Mouse (Mus musculus) ES-E14 (cell line): Measurements from ENCODE around the gene Sfxn2. TPM values are rescaled to one million over a fixed set of nuclear protein-coding genes. Genes with fewer than 3 reads are reported as not detected.
A peak's percentile ranks its signal among the peaks of the same experiment; 100 is the strongest.
"Not testable (repeated sequence)": the region's sequence is repeated elsewhere in the genome, so short reads cannot be mapped to it uniquely, and the experiment has no call there.

Experiments used
- DNase-seq: peaks from one replicate; pipeline ENCODE4 v3.0.0-alpha.2; 2013; ENCODE audit warnings: low read depth, low spot score
- H3K27ac ChIP-seq: 2 replicates; pipeline ENCODE4 v1.5.1; 2012; ENCODE audit warnings: low read depth, mild to moderate bottlenecking, low read length, moderate library complexity, mixed read lengths; ENCODE audit not compliant: poor library complexity, insufficient read depth, severe bottlenecking
- H3K36me3 ChIP-seq: 2 replicates; pipeline ENCODE4 v1.6.1; 2012; ENCODE audit warnings: mild to moderate bottlenecking, low read length, moderate library complexity, mixed read lengths; ENCODE audit not compliant: control insufficient read depth, poor library complexity, insufficient read depth, severe bottlenecking
- H3K4me1 ChIP-seq, 2 experiments: fragments of 150-350 bp in 1 of 2; sonication (generic) in 1 of 2; 2 replicates each; pipeline ENCODE4 v1.6.1; 2012; ENCODE audit warnings: low read length in 2 of 2, mild to moderate bottlenecking in 1 of 2, mixed read lengths in 1 of 2; ENCODE audit not compliant: control insufficient read depth in 2 of 2, insufficient read depth in 2 of 2, poor library complexity in 1 of 2
- H3K4me3 ChIP-seq, 2 experiments: fragments of 150-350 bp in 1 of 2; sonication (generic) in 1 of 2; 2 replicates each; pipeline ENCODE4 v1.5.1; 2012; ENCODE audit warnings: low read length in 2 of 2, low read depth in 1 of 2, mild to moderate bottlenecking in 1 of 2, mixed read lengths in 1 of 2; ENCODE audit not compliant: insufficient read depth in 1 of 2, poor library complexity in 1 of 2, severe bottlenecking in 1 of 2
- H3K9ac ChIP-seq: 2 replicates; pipeline ENCODE4 v1.6.1; 2012; ENCODE audit warnings: low read depth, mild to moderate bottlenecking, low read length, mixed read lengths; ENCODE audit not compliant: poor library complexity, insufficient read depth, severe bottlenecking
- H3K9me3 ChIP-seq: fragments of 150-350 bp; sonication (generic); 2 replicates; pipeline ENCODE4 v1.6.1; 2012; ENCODE audit warnings: low read depth, mild to moderate bottlenecking, low read length; ENCODE audit not compliant: control insufficient read depth, insufficient read depth
- CHD2 ChIP-seq: IDR thresholded peaks from 2 replicates; pipeline ENCODE4 v1.6.1; 2014; ENCODE audit warnings: mild to moderate bottlenecking, low read depth, low read length, inconsistent platforms
- HCFC1 ChIP-seq: IDR thresholded peaks from 2 replicates; pipeline ENCODE4 v1.6.1; 2012; ENCODE audit warnings: low read length, inconsistent platforms, borderline replicate concordance; ENCODE audit not compliant: insufficient read depth
- MAFK ChIP-seq: IDR thresholded peaks from 2 replicates; pipeline ENCODE4 v1.6.1; 2014; ENCODE audit warnings: mild to moderate bottlenecking, low read depth, low read length, inconsistent platforms; ENCODE audit not compliant: insufficient read depth
- ZC3H11A ChIP-seq: IDR thresholded peaks from 2 replicates; pipeline ENCODE4 v1.6.1; 2012; ENCODE audit warnings: low read depth, mild to moderate bottlenecking, inconsistent platforms, low read length, borderline replicate concordance
- ZNF384 ChIP-seq: IDR thresholded peaks from 2 replicates; pipeline ENCODE4 v1.6.1; 2012; ENCODE audit warnings: low read depth, low read length, inconsistent platforms
- in situ Hi-C, 2 experiments: fragments of 600-800 bp; cut with MboI; formaldehyde crosslinking; loops; one replicate each; pipeline ENCODE4 v1.15.1; 2025; ENCODE audit warnings: low sequenced_read_pairs in 2 of 2, inconsistent platforms in 1 of 2; ENCODE audit not compliant: unreplicated experiment in 2 of 2
- total RNA-seq: library from RNA; depleted of rRNA; stranded (reverse); fragments of 300-350 nt; gene quantifications from 2 replicates; pipeline ENCODE4 v1.2.3, GENCODE M21; 2012

Gene Sfxn2
- total RNA-seq, 1 experiment: 11.4 TPM

GRCm38 (mm10) chr19:46562581-46563515 is 10.3 kb upstream of the Sfxn2 start:
- no peak overlapping the region for H3K9ac ChIP-seq
- no peaks in the 10 kb centered on the region for H3K9me3 ChIP-seq
- no peak for DNase-seq
- no peak for TF ChIP-seq CHD2
- TF ChIP-seq ZNF384: no peak
- no peak for TF ChIP-seq MAFK
- no peak for TF ChIP-seq HCFC1
- TF ChIP-seq ZC3H11A: no peak
- in situ Hi-C loops: no loop called here
- H3K27ac ChIP-seq: no peak overlapping the region
- H3K4me3 ChIP-seq: no peak overlapping the region
- H3K4me1 ChIP-seq: peaks cover 7 to 17% of the 10 kb centered on the region in 2 experiments; a peak in 3 of 4 replicates
- no peaks in the 10 kb centered on the region; the same call in 1 of the 2 replicates for H3K36me3 ChIP-seq

GRCm38 (mm10) chr19:46563603-46564002 is 9.6 kb upstream of the Sfxn2 start:
- in situ Hi-C loops: no loop called here
- Histone ChIP-seq H3K36me3 (no peaks in the 10 kb centered on the region; the same call in 1 of the 2 replicates), H3K27ac (no peak overlapping the region), H3K4me1 (peaks cover 7 to 12% of the 10 kb centered on the region in 2 experiments; a peak in 3 of 4 replicates), H3K9ac (no peak overlapping the region), H3K9me3 (no peaks in the 10 kb centered on the region), H3K4me3 (no peak overlapping the region)
- no peak for DNase-seq
- TF ChIP-seq CHD2 (no peak), ZC3H11A (no peak), MAFK (no peak), ZNF384 (no peak), HCFC1 (no peak)

- Histone ChIP-seq H3K9me3 (no peaks in the 10 kb centered on the region), H3K36me3 (no peaks in the 10 kb centered on the region; the same call in 1 of the 2 replicates), H3K9ac (peak overlapping the region; percentile 20; the same call in 1 of the 2 replicates), H3K27ac (no peak overlapping the region), H3K4me1 (peaks cover 7 to 9% of the 10 kb centered on the region in 2 experiments; a peak in 3 of 4 replicates), H3K4me3 (no peak overlapping the region)
- TF ChIP-seq ZNF384: no peak
- TF ChIP-seq CHD2: no peak
- no peak for TF ChIP-seq ZC3H11A
- TF ChIP-seq MAFK: no peak
- TF ChIP-seq HCFC1: no peak
- in situ Hi-C loops: no loop called here
- DNase-seq: no peak
Measured at GRCm38 (mm10) chr19:46564043-46564462, 9.1 kb upstream of the Sfxn2 start.

GRCm38 (mm10) chr19:46571211-46571877 is 1.8 kb upstream of the Sfxn2 start:
- 0 out of 2 replicates have a peak, but pooled peaks have one; percentile 13 for TF ChIP-seq ZNF384
- H3K36me3 ChIP-seq, H3K27ac ChIP-seq, H3K4me3 ChIP-seq, in situ Hi-C loops, H3K9ac ChIP-seq, H3K9me3 ChIP-seq, H3K4me1 ChIP-seq, DNase-seq: not testable (repeated sequence)
